Comparison of ENCODE assay signal across 19 mouse cellular contexts in the genomic region with DNA sequence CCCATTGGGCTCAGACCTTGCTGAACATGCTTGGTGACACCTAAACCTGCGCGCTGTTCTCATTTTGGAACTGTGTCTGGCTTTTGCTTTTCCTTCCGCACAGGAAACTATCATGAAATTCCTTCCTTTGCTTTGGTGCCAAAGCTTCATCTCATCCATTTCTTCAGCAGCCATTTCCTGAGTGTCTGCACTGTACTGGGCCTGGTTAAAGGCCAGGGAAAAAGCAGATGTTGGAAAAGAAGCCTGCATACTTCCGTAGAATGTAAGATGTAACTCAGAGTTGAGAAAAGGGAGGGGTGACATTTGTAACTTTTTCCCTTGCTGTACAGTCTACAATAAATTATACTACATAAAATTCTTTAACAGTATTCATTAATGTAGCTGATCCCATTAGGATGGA. TPM values are rescaled to one million over a fixed set of nuclear protein-coding genes. Genes with fewer than 3 reads are reported as not detected.
A peak's percentile ranks its signal among the peaks of the same experiment; 100 is the strongest.
DNase-seq lines count a peak whose midpoint lies in the region; ATAC-seq and TF ChIP-seq lines count a peak whose summit lies in the region.
"Had no signal": no experiment of that assay in that cellular context is flagged by ENCODE, and none has a peak within 500 bp of the region (broad histone marks: within the 10 kb centered on the region; RNA-seq: fewer than 3 reads in every experiment).

No protein-coding gene starts in this region.

- WGBS in embryonic facial prominence, embryonic 14.5 days: 62% methylated on average over 4 of the region's 4 CpGs
- 96% methylated on average over 4 of the region's 4 CpGs for WGBS in embryonic facial prominence, embryonic 10.5 days
- 69% methylated on average over 4 of the region's 4 CpGs for whole genome bisulfite sequencing in intestine, embryonic 14.5 days
- 69% methylated on average over 4 of the region's 4 CpGs for WGBS in intestine, postnatal 0 days
- WGBS in lung, postnatal 0 days: 53% methylated on average over 4 of the region's 4 CpGs

- no peak overlapping the region for H3K4me3 ChIP-seq in embryonic facial prominence, embryonic 14.5 days (ENCODE audit: low read depth, low read length)
- H3K4me3 ChIP-seq in embryonic facial prominence, embryonic 10.5 days: no peak overlapping the region
- H3K4me3 ChIP-seq in intestine, embryonic 14.5 days (ENCODE audit: low read depth, low read length): no peak overlapping the region
- no peak overlapping the region for H3K4me3 ChIP-seq in intestine, postnatal 0 days (ENCODE audit: low read depth, low read length)
- no peak overlapping the region for H3K4me3 ChIP-seq in lung, postnatal 0 days (ENCODE audit: low read depth, low read length)
- H3K4me3 ChIP-seq: embryonic facial prominence, embryonic 13.5 days; forebrain, embryonic 10.5 days; limb, embryonic 12.5 days; midbrain, embryonic 12.5 days; myocyte had no signal

- peak; percentile 58 for DNase-seq in embryonic facial prominence, embryonic 14.5 days (ENCODE audit: low spot score)
- DNase-seq in embryonic facial prominence, embryonic 10.5 days (ENCODE audit: low spot score): no peak
- DNase-seq in intestine, embryonic 14.5 days (ENCODE audit: low spot score): peak; percentile 50
- peak; percentile 28 for DNase-seq in lung, postnatal 0 days (ENCODE audit: low spot score)
- DNase-seq in lung, adult 18-20 months: no peak
- DNase-seq in lung, postnatal 36 days: peak; percentile 6
- no peak for DNase-seq in cerebellum, postnatal 4 days (ENCODE audit: low spot score in 2 of 2)
- DNase-seq: adrenal gland, adult 8-10 months; cerebellum, adult 18-20 months; gastrocnemius, postnatal 36 days; retina, postnatal 1 day had no signal

- no peak overlapping the region for H3K9ac ChIP-seq in embryonic facial prominence, embryonic 14.5 days (ENCODE audit: low read depth, low read length)
- no peak overlapping the region for H3K9ac ChIP-seq in intestine, embryonic 14.5 days (ENCODE audit: low read length)
- no peak overlapping the region for H3K9ac ChIP-seq in intestine, postnatal 0 days (ENCODE audit: low read depth, low read length)
- H3K9ac ChIP-seq in lung, postnatal 0 days (replicated peaks; ENCODE audit: low read depth): no peak overlapping the region
- H3K9ac ChIP-seq: embryonic facial prominence, embryonic 13.5 days; hindbrain, embryonic 14.5 days; limb, embryonic 12.5 days; midbrain, embryonic 12.5 days had no signal

- no peaks in the 10 kb centered on the region for H3K27me3 ChIP-seq in embryonic facial prominence, embryonic 14.5 days (replicated peaks; ENCODE audit: control insufficient read depth, insufficient read depth, low read length)
- H3K27me3 ChIP-seq in embryonic facial prominence, embryonic 10.5 days (replicated peaks; ENCODE audit: low read depth, poor library complexity, severe bottlenecking): no peaks in the 10 kb centered on the region
- H3K27me3 ChIP-seq in intestine, embryonic 14.5 days (replicated peaks; ENCODE audit: control insufficient read depth, insufficient read depth, low read length): no peaks in the 10 kb centered on the region
- H3K27me3 ChIP-seq in intestine, postnatal 0 days (replicated peaks; ENCODE audit: control insufficient read depth, insufficient read depth, low read length): no peaks in the 10 kb centered on the region
- no peaks in the 10 kb centered on the region for H3K27me3 ChIP-seq in lung, postnatal 0 days (replicated peaks; ENCODE audit: insufficient read depth, low read length)
- H3K27me3 ChIP-seq: embryonic facial prominence, embryonic 13.5 days; limb, embryonic 12.5 days; midbrain, embryonic 12.5 days had no signal

- TF ChIP-seq CTCF in intestine, postnatal 0 days (IDR thresholded peaks at IDR 0.05; ENCODE audit: low read depth): no peak
- no peak for TF ChIP-seq CTCF in lung, postnatal 0 days (IDR thresholded peaks at IDR 0.05)

- H3K9me3 ChIP-seq in embryonic facial prominence, embryonic 14.5 days (ENCODE audit: control insufficient read depth, low read length): no peaks in the 10 kb centered on the region
- no peaks in the 10 kb centered on the region for H3K9me3 ChIP-seq in embryonic facial prominence, embryonic 10.5 days
- H3K9me3 ChIP-seq in intestine, embryonic 14.5 days (ENCODE audit: control insufficient read depth, low read length): no peaks in the 10 kb centered on the region
- H3K9me3 ChIP-seq in intestine, postnatal 0 days (ENCODE audit: control insufficient read depth): no peaks in the 10 kb centered on the region
- H3K9me3 ChIP-seq in lung, postnatal 0 days (ENCODE audit: low read length): no peaks in the 10 kb centered on the region
- H3K9me3 ChIP-seq: embryonic facial prominence, embryonic 13.5 days; forebrain, embryonic 10.5 days; limb, embryonic 12.5 days; midbrain, embryonic 12.5 days had no signal

- H3K4me2 ChIP-seq in embryonic facial prominence, embryonic 14.5 days (ENCODE audit: low read depth, low read length): no peak overlapping the region
- no peak overlapping the region for H3K4me2 ChIP-seq in intestine, embryonic 14.5 days (ENCODE audit: low read length)
- no peak overlapping the region for H3K4me2 ChIP-seq in intestine, postnatal 0 days (replicated peaks; ENCODE audit: low read depth)
- H3K4me2 ChIP-seq in lung, postnatal 0 days (replicated peaks; ENCODE audit: low read depth, low read length): no peak overlapping the region
- H3K4me2 ChIP-seq: embryonic facial prominence, embryonic 13.5 days; hindbrain, embryonic 14.5 days; limb, embryonic 12.5 days; midbrain, embryonic 12.5 days had no signal

- no peaks in the 10 kb centered on the region for H3K36me3 ChIP-seq in embryonic facial prominence, embryonic 14.5 days (ENCODE audit: control insufficient read depth, insufficient read depth, low read length)
- H3K36me3 ChIP-seq in embryonic facial prominence, embryonic 10.5 days (replicated peaks): no peaks in the 10 kb centered on the region
- no peaks in the 10 kb centered on the region for H3K36me3 ChIP-seq in intestine, embryonic 14.5 days (ENCODE audit: control insufficient read depth, insufficient read depth, low read length)
- no peaks in the 10 kb centered on the region for H3K36me3 ChIP-seq in intestine, postnatal 0 days (ENCODE audit: control insufficient read depth, insufficient read depth)
- H3K36me3 ChIP-seq in lung, postnatal 0 days (ENCODE audit: insufficient read depth, low read length): no peaks in the 10 kb centered on the region
- H3K36me3 ChIP-seq: forebrain, embryonic 10.5 days; limb, embryonic 12.5 days; midbrain, embryonic 12.5 days had no signal

- H3K4me1 ChIP-seq in embryonic facial prominence, embryonic 14.5 days (ENCODE audit: control insufficient read depth, insufficient read depth, low read length): no peaks in the 10 kb centered on the region
- no peaks in the 10 kb centered on the region for H3K4me1 ChIP-seq in embryonic facial prominence, embryonic 10.5 days
- H3K4me1 ChIP-seq in intestine, embryonic 14.5 days (replicated peaks; ENCODE audit: control insufficient read depth, insufficient read depth, low read length): 0 out of 2 replicates have a peak, but pooled peaks cover 3% of the 10 kb centered on the region
- no peaks in the 10 kb centered on the region for H3K4me1 ChIP-seq in intestine, postnatal 0 days (replicated peaks; ENCODE audit: control insufficient read depth, insufficient read depth, low read length)
- no peaks in the 10 kb centered on the region for H3K4me1 ChIP-seq in lung, postnatal 0 days (ENCODE audit: insufficient read depth, low read depth, low read length)
- H3K4me1 ChIP-seq: embryonic facial prominence, embryonic 13.5 days; forebrain, embryonic 10.5 days; limb, embryonic 12.5 days; midbrain, embryonic 12.5 days had no signal

- no peak for TF ChIP-seq EP300 in lung, postnatal 0 days (IDR thresholded peaks at IDR 0.05)

- ATAC-seq in embryonic facial prominence, embryonic 14.5 days (ENCODE audit: low read depth): no peak
- 0 out of 2 replicates have a peak, but pooled peaks have one; percentile 47 for ATAC-seq in intestine, embryonic 14.5 days (replicated peaks; ENCODE audit: low FRiP score, low TSS enrichment, low read depth)
- no peak for ATAC-seq in intestine, postnatal 0 days
- ATAC-seq in lung, postnatal 0 days: no peak

- no peak overlapping the region for H3K27ac ChIP-seq in embryonic facial prominence, embryonic 14.5 days (replicated peaks; ENCODE audit: low read depth, low read length)
- H3K27ac ChIP-seq in embryonic facial prominence, embryonic 10.5 days (replicated peaks): no peak overlapping the region
- peak overlapping the region; percentile 5; the same call in 1 of the 2 replicates for H3K27ac ChIP-seq in intestine, embryonic 14.5 days (ENCODE audit: low read depth)
- H3K27ac ChIP-seq in intestine, postnatal 0 days (ENCODE audit: low read depth, low read length): no peak overlapping the region
- H3K27ac ChIP-seq in lung, postnatal 0 days (ENCODE audit: low read length): no peak overlapping the region
- H3K27ac ChIP-seq: embryonic facial prominence, embryonic 13.5 days; forebrain, embryonic 10.5 days; hindbrain, embryonic 14.5 days; limb, embryonic 12.5 days; macrophage; midbrain, embryonic 12.5 days had no signal

RNA-seq across cellular contexts. Expression of a gene that starts 18.2 kb away (rescaled TPM):
- 160 and 181 TPM in 2 replicates for polyA plus RNA-seq in embryonic facial prominence, embryonic 14.5 days (2014; fragmentation: Nextera tagmentation; extraction: Ambion mirVana)
- polyA plus RNA-seq in embryonic facial prominence, embryonic 10.5 days (2016; fragmentation: Nextera tagmentation; extraction: Ambion mirVana): 18.7 and 23.5 TPM in 2 replicates
- polyA plus RNA-seq in intestine, embryonic 14.5 days (2014; fragmentation: Nextera tagmentation; extraction: Ambion mirVana): 77.3 and 82.5 TPM in 2 replicates
- 42.5 and 48.9 TPM in 2 replicates for polyA plus RNA-seq in intestine, postnatal 0 days (2015; fragmentation: Nextera tagmentation; extraction: Ambion mirVana)
- polyA plus RNA-seq in lung, postnatal 0 days (2015; fragmentation: Nextera tagmentation; extraction: Ambion mirVana): 73.1 and 80.5 TPM in 2 replicates
- polyA plus RNA-seq: macrophage had no signal

Comparison
In these comparisons a context has a peak if more than half of its experiments do, and no peak if none do; other contexts are left out.
1. DNase-seq: peak in embryonic facial prominence, embryonic 14.5 days (single experiment), intestine, embryonic 14.5 days (single experiment), lung, postnatal 0 days (single experiment) and lung, postnatal 36 days (single experiment); none in embryonic facial prominence, embryonic 10.5 days (single experiment), lung, adult 18-20 months (0 of 2) and cerebellum, postnatal 4 days (0 of 2).